Mouse (Mus musculus) embryonic facial prominence, embryonic 14.5 days (tissue): ENCODE measurements around the gene Slc11a1. TPM values are rescaled to one million over a fixed set of nuclear protein-coding genes. Genes with fewer than 3 reads are reported as not detected.
A peak's percentile ranks its signal among the peaks of the same experiment; 100 is the strongest.
"Not testable (repeated sequence)": the region's sequence is repeated elsewhere in the genome, so short reads cannot be mapped to it uniquely, and the experiment has no call there.

Source experiments
- ATAC-seq: fragments of 200-750 bp; cut with Nextera tagmentation; 2 replicates; pipeline ENCODE4 v1.8.0; 2017; ENCODE audit warnings: low read depth, moderate number of reproducible peaks, moderate TSS enrichment
- DNase-seq: peaks from one replicate; pipeline ENCODE4 v3.0.0-alpha.2; 2015; ENCODE audit warnings: low spot score
- H3K27ac ChIP-seq: fragments of 300-500 bp; sonication (generic); replicated peaks from 2 replicates; pipeline ENCODE4 v1.5.1; 2014; ENCODE audit warnings: low read depth, mild to moderate bottlenecking, low read length, moderate library complexity
- H3K27me3 ChIP-seq: fragments of 300-500 bp; sonication (generic); replicated peaks from 2 replicates; pipeline ENCODE4 v1.6.1; 2014; ENCODE audit warnings: low read length; ENCODE audit not compliant: control insufficient read depth, insufficient read depth
- H3K36me3 ChIP-seq: fragments of 300-500 bp; sonication (generic); 2 replicates; pipeline ENCODE4 v1.6.1; 2014; ENCODE audit warnings: low read length, mixed read lengths; ENCODE audit not compliant: control insufficient read depth, insufficient read depth
- H3K4me1 ChIP-seq: fragments of 300-500 bp; sonication (generic); 2 replicates; pipeline ENCODE4 v1.6.1; 2014; ENCODE audit warnings: antibody characterized with exemption, low read length; ENCODE audit not compliant: control insufficient read depth, insufficient read depth
- H3K4me2 ChIP-seq: fragments of 300-500 bp; sonication (generic); 2 replicates; pipeline ENCODE4 v1.6.1; 2014; ENCODE audit warnings: low read depth, mild to moderate bottlenecking, low read length, moderate library complexity, mixed read lengths
- H3K4me3 ChIP-seq: fragments of 300-500 bp; sonication (generic); 2 replicates; pipeline ENCODE4 v1.5.1; 2014; ENCODE audit warnings: low read depth, mild to moderate bottlenecking, low read length
- H3K9ac ChIP-seq: fragments of 300-500 bp; sonication (generic); 2 replicates; pipeline ENCODE4 v1.6.1; 2014; ENCODE audit warnings: low read depth, mild to moderate bottlenecking, low read length, moderate library complexity, mixed read lengths
- H3K9me3 ChIP-seq: fragments of 300-500 bp; sonication (generic); 2 replicates; pipeline ENCODE4 v1.6.1; 2016; ENCODE audit warnings: low read length; ENCODE audit not compliant: control insufficient read depth
- WGBS: fragments of 180-500 bp; shearing (Covaris S2); extraction: QIAGEN DNeasy Blood & Tissue Kit; methylation state at CpG from one replicate; pipeline ENCODE4 v1.1.7; 2014; 5-methylcytosine and 5-hydroxymethylcytosine counted together
- polyA plus RNA-seq: library from polyadenylated mRNA; unstranded; fragments of >200 nt; fragmentation: Nextera tagmentation; extraction: Ambion mirVana; gene quantifications from 2 replicates; pipeline ENCODE4 v1.2.1, GENCODE M21; 2014

Slc11a1 gene
- polyA plus RNA-seq, 1 experiment from 2014 or later: 5.6 TPM

DNA sequence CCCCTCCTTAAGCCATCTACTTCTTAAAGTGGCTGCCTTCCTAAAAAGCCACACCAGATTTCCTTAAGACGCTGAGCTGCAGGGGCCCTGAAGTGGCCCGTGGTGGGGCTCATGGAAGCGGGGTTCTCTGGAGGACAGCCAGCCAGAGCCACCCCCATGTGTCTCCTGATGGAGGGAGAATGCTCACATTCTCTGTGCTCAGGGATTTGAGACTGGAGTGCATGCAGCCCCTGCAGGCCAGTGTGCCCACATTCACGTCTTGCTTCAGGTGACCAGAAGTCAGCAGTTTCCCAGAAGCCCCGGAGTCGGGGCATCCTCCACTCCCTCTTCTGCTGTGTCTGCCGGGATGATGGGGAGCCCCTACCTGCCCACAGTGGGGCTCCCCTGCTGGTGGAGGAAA lies 18.0 kb downstream of the Slc11a1 start:
- H3K9ac ChIP-seq: peak overlapping the region; percentile 100
- peak overlapping the region; percentile 91 for H3K4me3 ChIP-seq
- H3K27me3 ChIP-seq: no peaks in the 10 kb centered on the region
- peaks cover 21% of the 10 kb centered on the region for H3K4me1 ChIP-seq
- ATAC-seq: no peak
- peak overlapping the region; percentile 99 for H3K27ac ChIP-seq
- WGBS: 51% methylated on average over 7 of the region's 7 CpGs
- H3K4me2 ChIP-seq: peak overlapping the region; percentile 96
- H3K9me3 ChIP-seq: no peaks in the 10 kb centered on the region
- H3K36me3 ChIP-seq: peaks cover 21% of the 10 kb centered on the region
- no peak for DNase-seq

DNA sequence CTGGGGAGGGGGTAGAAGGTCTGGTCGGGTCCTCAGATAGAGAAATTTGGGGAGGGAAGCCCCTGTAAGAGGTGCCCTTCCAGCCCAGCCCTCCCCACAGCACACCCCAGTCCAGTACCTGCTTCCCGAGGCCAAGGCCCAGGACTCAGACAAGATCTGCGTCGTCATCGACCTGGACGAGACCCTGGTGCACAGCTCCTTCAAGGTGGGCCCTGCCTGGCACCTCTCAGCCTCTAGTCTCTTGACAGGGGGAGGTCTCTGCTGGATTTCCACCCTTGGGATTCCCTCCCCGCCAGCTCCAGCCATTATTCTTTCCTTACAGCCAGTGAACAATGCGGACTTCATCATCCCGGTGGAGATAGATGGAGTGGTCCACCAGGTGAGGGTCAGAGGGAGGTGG lies 18.7 kb downstream of the Slc11a1 start:
- Histone ChIP-seq H3K4me2 (peak overlapping the region; percentile 96), H3K27ac (no peak overlapping the region), H3K27me3 (no peaks in the 10 kb centered on the region), H3K9ac (0 out of 2 replicates have a peak overlapping the region, but pooled peaks have one; percentile 100), H3K4me3 (no peak overlapping the region), H3K36me3 (peaks cover 21% of the 10 kb centered on the region), H3K9me3 (no peaks in the 10 kb centered on the region), H3K4me1 (peaks cover 21% of the 10 kb centered on the region)
- DNase-seq: no peak
- ATAC-seq: no peak
- WGBS: 85% methylated on average over 8 of the region's 9 CpGs

DNA sequence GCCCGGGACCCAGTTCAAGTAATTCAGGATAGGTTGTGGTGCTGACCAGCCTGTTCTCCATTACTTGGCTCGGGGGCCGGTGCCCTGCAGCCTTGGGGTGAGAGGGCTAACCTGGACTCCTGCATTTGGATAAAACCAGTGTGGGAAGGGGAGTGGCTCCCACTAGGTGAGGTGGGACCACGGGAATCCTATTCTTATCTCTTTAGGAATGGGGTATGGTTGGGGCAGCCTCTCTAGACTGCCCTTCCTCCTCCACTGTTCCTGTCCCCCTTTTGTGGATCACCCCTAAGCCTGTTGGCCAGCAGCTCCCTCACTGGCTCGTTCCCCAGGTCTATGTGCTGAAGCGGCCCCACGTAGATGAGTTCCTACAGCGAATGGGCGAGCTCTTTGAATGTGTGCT lies 19.3 kb downstream of the Slc11a1 start:
- Histone ChIP-seq H3K27ac (no peak overlapping the region), H3K9ac (no peak overlapping the region), H3K4me3 (no peak overlapping the region), H3K4me2 (no peak overlapping the region), H3K27me3 (no peaks in the 10 kb centered on the region), H3K9me3 (no peaks in the 10 kb centered on the region), H3K36me3 (peaks cover 21% of the 10 kb centered on the region), H3K4me1 (peaks cover 17% of the 10 kb centered on the region)
- WGBS: 88% methylated on average over 9 of the region's 9 CpGs
- ATAC-seq (no peak), DNase-seq (no peak)

DNA sequence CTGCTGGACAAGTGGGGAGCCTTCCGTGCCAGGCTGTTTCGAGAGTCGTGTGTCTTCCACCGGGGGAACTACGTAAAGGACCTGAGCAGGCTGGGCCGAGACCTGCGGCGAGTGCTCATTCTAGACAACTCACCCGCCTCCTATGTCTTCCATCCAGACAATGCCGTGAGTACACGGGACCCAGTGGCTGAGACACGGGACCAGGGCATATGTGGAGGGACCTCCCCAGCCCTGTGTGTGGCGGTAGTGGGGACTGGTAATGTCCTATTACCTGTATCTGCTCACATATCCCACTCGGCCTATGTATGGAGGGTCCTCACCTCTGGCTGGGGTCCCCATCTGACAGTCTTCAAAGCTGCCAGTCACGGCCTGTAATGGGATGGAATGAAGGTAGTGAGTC lies 19.9 kb downstream of the Slc11a1 start:
- no peaks in the 10 kb centered on the region for H3K9me3 ChIP-seq

DNA sequence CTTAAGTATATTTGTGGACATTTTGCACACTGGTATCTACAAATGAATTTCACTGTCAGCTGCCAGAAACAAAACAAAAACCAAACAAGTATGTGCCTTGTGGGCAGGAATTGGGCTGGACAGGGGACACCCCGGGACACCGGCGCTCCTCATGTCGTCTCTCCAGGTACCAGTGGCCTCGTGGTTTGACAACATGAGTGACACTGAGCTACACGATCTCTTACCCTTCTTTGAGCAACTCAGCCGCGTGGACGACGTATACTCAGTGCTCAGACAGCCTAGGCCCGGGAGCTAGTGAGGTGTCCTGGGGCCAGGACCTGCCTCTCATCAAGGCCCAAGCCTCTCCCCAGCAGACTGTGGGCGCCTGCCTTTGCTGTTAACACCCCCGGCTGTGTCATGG lies 20.3 kb downstream of the Slc11a1 start:
- Histone ChIP-seq H3K9ac (no peak overlapping the region), H3K4me1 (peaks cover 12% of the 10 kb centered on the region; the same call in 1 of the 2 replicates), H3K36me3 (peaks cover 21% of the 10 kb centered on the region), H3K27ac (no peak overlapping the region; the same call in 1 of the 2 replicates), H3K4me2 (no peak overlapping the region), H3K4me3 (no peak overlapping the region), H3K27me3 (no peaks in the 10 kb centered on the region), H3K9me3 (no peaks in the 10 kb centered on the region)
- DNase-seq (no peak), ATAC-seq (no peak)
- WGBS: 79% methylated on average over 11 of the region's 13 CpGs

More for the DNA sequence above, 19.9 kb downstream of the Slc11a1 start:
- peaks cover 21% of the 10 kb centered on the region for H3K36me3 ChIP-seq
- H3K4me2 ChIP-seq: no peak overlapping the region
- no peak overlapping the region for H3K27ac ChIP-seq
- no peak overlapping the region for H3K9ac ChIP-seq
- no peak overlapping the region for H3K4me3 ChIP-seq
- ATAC-seq: no peak
- DNase-seq: no peak
- no peaks in the 10 kb centered on the region for H3K27me3 ChIP-seq
- WGBS: 92% methylated on average over 15 of the region's 15 CpGs
- peaks cover 12% of the 10 kb centered on the region; the same call in 1 of the 2 replicates for H3K4me1 ChIP-seq

DNA sequence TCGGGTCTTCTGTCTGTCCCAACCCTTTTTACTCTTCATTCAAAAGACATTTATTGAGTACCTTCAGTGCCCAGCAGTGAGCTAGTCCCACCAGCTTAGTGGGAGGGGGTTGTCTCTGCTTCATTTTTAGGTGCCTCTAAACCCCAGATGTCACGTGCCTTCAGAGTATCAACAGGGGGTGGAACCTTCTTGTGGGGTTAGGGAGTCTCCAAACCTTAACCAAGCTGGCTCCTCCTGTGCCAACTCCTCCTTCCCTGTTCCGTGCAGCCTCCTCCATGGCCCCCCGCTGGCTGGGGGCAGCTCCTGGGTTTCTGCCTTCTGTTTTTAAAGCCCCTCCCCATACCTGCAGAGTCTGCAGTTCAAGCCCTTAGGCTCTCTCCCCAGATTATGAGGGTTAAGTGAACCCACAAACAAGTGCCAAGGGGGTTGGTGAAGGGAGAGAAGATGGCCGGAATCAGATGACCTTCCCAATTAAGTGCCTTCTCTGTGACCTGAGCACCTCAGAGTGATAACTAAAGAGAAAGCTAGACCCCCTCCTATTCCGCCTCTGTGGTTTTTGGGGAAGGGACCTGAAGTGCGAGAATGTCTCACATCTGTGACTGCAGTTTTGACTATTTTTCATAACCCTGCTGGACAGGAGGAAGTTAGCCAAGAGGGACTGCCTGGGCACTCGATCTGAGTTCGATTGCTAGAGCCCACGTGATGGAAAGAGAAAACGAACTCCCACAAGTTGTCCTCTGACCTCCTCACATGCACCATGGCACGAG lies 21.6 kb downstream of the Slc11a1 start:
- not testable (repeated sequence) for H3K27me3 ChIP-seq, ATAC-seq, H3K9me3 ChIP-seq
- peak overlapping the region; percentile 44 for H3K4me3 ChIP-seq
- H3K4me2 ChIP-seq: peak overlapping the region; percentile 83
- peak overlapping the region; percentile 67 for H3K9ac ChIP-seq
- peak overlapping the region; percentile 75 for H3K27ac ChIP-seq
- 3% methylated on average over 10 of the region's 12 CpGs for WGBS
- peak; percentile 34 for DNase-seq
- H3K36me3 ChIP-seq: peaks cover 21% of the 10 kb centered on the region
- peaks cover 12% of the 10 kb centered on the region; the same call in 1 of the 2 replicates for H3K4me1 ChIP-seq

DNA sequence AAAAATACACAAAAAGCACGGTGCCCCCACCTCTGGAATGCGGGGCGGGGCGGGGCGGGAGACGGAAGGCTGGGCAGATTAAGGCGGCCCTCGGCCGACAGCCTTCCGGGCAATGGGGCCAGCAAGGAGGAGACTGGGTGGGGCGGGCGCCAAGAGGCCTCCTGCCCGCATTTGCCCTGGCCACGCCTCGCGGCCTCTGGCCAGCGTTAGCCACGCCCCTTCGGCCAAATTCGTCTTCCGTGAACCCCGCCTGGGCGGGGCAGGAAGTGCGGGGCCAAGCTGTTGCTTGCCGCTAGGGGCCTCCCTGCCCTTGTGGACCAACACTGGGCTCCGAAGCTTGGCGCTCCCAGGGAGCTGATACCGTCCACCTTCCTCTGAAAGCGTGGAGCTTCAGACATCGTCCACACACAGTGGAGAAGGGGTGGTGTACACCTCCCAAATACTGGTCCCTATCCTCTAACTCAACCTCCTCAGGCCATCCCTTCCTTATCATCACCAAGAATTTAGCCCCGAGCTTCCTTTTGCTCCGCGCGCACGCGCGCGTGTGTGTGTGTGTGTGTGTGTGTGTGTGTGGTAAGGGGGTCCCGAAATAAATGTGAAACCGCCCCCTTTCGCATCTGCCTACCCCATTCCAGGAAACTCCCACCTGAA lies 22.4 kb downstream of the Slc11a1 start:
- DNase-seq (peak; percentile 98), ATAC-seq (peak; percentile 92)
- Histone ChIP-seq H3K36me3 (peaks cover 21% of the 10 kb centered on the region), H3K27me3 (no peaks in the 10 kb centered on the region), H3K9me3 (no peaks in the 10 kb centered on the region), H3K4me3 (peak overlapping the region; percentile 44), H3K4me2 (peak overlapping the region; percentile 83), H3K9ac (peak overlapping the region; percentile 67), H3K27ac (peak overlapping the region; percentile 75), H3K4me1 (peaks cover 12% of the 10 kb centered on the region; the same call in 1 of the 2 replicates)
- under 1% methylated on average over 32 of the region's 41 CpGs for WGBS

DNA sequence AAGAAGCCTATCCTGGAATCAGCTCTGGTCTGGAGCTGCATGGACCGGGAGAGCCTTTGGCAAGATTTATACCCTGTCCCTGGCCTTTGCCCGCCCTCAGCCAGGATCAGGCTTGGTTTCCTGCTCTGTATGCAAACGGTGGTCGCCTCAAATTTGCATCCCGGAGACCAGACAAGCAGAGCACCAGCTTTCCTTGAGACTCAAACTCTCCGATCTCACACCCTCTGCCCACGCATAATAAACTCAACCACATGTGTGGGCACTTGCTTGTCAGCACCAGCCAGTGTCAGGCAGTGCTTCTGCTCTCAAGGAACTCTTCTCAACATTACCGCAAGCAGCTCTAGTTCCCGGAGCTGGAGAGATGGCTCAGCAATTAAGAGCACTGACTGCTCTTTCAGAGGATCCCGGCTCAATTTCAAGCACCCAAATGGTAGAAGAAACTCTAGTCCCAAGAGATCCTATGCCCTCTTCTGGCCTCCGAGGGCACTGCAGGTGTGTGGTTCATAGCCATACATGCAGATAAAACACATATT lies 23.0 kb downstream of the Slc11a1 start:
- WGBS: 4% methylated on average over 11 of the region's 11 CpGs
- H3K36me3 ChIP-seq: peaks cover 21% of the 10 kb centered on the region
- ATAC-seq: peak; percentile 17

More for the DNA sequence above, 23.0 kb downstream of the Slc11a1 start:
- Histone ChIP-seq H3K4me3 (peak overlapping the region; percentile 44), H3K4me2 (peak overlapping the region; percentile 83), H3K27ac (peak overlapping the region; percentile 75), H3K4me1 (peaks cover 9% of the 10 kb centered on the region; the same call in 1 of the 2 replicates), H3K27me3 (no peaks in the 10 kb centered on the region), H3K9ac (peak overlapping the region; percentile 67), H3K9me3 (no peaks in the 10 kb centered on the region)
- DNase-seq: peak; percentile 73
